Mouse (Mus musculus) adrenal gland, postnatal 10 days (tissue): ENCODE measurements around the gene Kcnip1. TPM values are rescaled to one million over a fixed set of nuclear protein-coding genes. Genes with fewer than 3 reads are reported as not detected.

Experiments
- DNase-seq: peaks from one replicate; pipeline ENCODE4 v3.0.0; 2021; ENCODE audit warnings: mixed read lengths
- total RNA-seq, 2 experiments: library from RNA; stranded (reverse); gene quantifications; 2 replicates each; pipeline ENCODE4 v1.2.3; 2021

Kcnip1 gene
- total RNA-seq, 2 experiments from 2014 or later = 3.9 to 4.8 TPM

DNA sequence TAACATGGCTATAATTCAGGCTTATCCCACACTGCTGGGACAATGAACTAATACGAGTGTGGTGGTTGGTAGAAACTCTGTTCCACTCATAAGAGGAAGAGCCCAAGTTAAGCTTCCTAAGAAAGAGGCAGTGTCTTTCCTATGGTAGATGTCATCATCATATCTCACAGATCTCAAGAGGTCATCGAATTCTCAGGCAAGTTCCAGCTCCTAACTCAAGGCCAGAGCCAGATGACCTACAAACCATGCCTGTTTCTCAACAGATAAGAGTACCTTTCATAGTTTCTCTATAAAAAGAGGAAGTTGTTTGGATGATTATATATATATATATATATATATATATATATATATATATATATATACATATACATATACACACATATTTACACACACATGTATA, 6.4 kb downstream of the Kcnip1 start:
- no peak for DNase-seq

GRCm38 (mm10) chr11:33980146-33980545, 12.8 kb downstream of the Kcnip1 start:
- no peak for DNase-seq

- DNase-seq = no peak
Observed at GRCm38 (mm10) chr11:33975121-33975520, 17.8 kb downstream of the Kcnip1 start.

DNA sequence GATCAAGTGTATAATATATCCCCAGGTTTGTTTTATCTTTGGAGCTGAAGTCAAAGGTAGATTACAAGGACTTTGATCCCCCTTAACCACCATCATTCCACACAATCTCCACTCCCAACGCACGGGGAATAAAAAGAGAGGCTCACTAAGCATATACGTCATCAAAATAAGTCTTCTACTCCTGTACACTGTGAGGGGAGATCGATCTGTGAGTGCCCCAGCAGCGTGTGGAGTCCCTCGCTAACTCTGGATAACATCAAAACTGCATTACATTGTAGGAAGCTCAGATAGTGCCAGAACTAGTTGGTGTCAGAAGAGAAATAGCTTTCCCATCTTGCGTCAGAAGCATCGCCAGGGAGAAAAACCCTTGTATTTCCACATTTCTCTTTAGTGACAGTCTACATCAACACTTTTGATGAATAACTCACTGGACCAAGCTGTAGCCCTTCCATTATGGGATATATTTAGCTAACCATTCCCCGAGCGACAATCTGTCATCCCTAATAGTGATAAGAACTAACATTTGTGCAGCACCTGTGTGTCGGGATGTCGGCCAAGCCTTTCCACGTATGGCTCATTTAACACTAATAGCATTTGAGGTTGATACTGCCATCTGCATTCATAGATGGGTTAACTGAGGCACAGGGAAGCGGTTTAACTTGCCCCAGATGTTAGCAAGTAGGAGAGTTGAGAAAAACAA, 18.5 kb downstream of the Kcnip1 start:
- no peak for DNase-seq

- no peak for DNase-seq
Observed at GRCm38 (mm10) chr11:33972114-33972513, 20.8 kb downstream of the Kcnip1 start.

- DNase-seq = no peak
Observed at GRCm38 (mm10) chr11:33969199-33969598, 23.8 kb downstream of the Kcnip1 start.

DNA sequence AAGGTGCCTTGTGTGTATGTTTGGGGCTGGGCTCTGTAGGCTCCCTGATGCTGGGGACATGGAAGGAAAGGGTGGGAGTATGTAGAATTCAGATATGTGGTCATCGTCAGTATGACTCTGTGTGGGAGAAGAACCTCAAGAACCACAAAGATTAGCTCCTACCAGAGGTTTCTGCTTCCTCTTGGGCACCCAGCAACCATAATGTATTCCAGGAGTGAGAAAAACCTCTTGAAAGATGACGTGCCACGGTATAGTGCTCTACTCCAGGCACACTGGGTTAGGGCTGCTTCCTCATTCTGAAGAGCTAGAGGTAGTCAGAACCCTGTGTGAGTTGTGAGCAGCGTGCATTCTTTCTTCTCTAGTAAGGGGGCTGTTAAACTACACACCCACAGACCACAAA, 25.2 kb downstream of the Kcnip1 start:
- DNase-seq = no peak

DNA sequence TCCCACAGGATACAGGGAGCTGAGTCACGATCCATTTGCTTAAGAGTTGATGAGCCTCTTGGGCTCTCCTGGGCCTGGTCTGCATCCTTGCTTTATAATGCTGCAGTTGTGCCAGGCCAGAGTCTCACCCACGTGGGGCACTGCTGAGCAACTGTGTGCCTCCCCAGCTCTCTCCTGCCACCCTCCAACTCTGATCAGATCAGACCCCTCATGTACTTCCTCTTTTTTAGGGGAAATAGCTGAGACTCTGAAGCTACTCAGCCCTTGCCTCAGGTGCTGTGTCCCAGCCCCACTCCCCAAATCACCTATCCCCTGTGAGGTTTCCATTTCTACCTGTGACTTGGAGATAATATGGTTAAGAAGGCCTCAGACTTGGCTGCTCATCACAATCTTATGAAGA, 27.6 kb downstream of the Kcnip1 start:
- DNase-seq = no peak

GRCm38 (mm10) chr11:33962688-33963407, 30.1 kb downstream of the Kcnip1 start, which contains the start of gene Kcnmb1:
Kcnmb1 (plus strand) TSS chr11:33963013.
- no peak for DNase-seq

- DNase-seq = no peak
Observed at GRCm38 (mm10) chr11:33962178-33962577, 30.8 kb downstream of the Kcnip1 start.

- DNase-seq = peak; percentile 46
Observed at GRCm38 (mm10) chr11:33958713-33959112, 34.2 kb downstream of the Kcnip1 start.

DNA sequence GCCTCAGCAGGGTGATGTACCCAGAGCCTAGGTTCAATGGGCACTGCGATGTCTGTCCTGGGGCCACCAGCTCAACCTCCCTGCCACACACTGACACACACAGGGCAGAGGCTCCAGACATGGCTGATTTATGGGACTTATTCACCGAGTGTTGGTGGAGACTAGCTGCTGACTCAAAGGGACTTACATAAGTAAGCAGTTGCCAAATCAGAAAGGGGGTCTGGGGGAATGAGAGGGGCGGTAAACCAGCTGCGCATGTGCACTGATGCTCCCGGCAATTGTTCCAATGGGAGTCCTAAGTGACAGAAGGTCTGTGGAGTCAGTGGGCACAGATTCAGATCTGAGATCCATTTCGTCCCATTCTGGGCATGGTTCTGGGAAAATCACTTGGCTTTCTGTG, 35.4 kb downstream of the Kcnip1 start:
- DNase-seq = no peak

DNA sequence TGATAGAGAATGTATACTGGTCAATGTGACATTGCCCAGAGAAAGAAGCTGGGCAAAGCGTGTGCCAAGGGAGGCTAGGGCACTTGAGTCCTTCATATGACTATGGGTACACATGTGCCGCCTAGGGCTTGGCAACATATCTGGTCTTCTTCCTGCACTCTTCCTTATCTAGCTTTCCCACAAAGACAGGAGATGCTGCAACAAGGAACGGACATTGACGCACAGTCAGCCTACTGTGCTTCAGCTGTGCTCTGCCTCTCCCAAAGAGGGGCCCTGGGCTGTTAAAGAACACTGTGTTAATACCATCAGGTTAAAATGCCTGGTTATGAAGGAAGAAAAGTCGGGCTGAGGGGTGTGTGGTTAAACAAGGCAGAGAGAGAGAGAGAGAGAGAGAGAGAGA, 36.3 kb downstream of the Kcnip1 start:
- DNase-seq = no peak

GRCm38 (mm10) chr11:33955982-33956381, 37.0 kb downstream of the Kcnip1 start:
- no peak for DNase-seq

DNA sequence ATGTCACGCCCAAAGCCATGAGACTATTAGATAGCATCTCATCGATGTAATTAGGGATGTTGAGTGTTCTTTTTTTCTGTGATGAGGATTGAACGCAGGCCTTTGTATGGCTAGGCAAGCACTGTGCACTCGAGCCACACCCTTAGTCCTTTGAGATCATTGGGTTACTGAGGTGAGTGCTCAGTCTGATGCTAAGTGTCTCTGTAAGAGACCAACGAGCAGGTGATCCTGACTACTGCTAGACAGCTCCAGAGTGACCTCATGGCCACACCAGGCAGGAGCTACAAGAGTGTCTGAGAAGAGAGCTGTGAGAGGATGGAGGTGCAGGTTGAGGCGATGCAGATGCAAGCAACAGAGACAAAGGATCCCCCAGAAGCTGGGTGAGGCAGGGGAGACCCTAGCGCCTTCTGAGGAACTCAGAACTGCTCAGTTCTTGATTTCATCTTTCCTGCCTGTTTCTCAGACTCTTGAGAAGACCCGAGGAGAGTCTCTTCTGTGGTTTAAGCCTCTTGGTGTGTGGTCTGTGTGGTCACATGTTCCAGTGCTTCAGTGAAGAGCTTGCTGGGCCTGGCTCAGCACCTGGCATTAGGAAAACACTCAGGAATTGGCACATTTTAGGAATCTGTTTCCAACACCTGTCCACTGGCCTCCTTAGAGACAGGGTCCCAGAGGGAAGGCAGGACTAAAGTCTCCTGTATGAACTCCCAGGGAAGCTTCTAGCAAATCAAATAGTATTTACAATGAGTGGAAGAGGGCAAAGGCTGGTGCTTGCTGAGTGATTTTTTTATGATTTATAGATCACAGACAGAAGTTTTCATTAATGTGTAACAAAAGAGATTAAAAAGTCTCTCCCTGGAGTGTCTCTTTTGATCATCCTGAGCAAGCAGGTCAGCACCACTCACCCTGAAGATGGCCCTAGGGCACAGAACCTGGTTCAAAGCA, 41.0 kb downstream of the Kcnip1 start:
- DNase-seq = no peak

DNA sequence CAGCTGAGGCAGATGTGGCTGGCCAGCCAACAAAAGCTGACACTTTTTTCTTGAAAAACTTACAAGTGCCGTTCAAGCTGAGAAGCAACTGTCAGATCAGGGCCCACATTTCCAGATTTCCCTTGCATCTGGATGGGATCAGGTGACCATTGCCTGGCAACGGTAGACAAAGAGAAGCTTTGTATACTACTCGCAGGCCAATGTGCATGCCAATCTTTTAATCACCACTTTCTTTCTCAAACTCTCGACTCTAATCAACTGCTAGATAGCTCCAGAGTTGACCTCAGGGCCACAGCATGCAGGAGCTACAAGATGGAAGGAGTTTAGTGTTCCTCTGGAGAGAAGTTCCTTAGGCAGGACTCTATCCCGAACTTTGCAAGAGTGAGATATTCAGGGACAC, 41.8 kb downstream of the Kcnip1 start:
- no peak for DNase-seq

- DNase-seq = no peak
Observed at GRCm38 (mm10) chr11:33946501-33946900, 46.5 kb downstream of the Kcnip1 start.

- DNase-seq = no peak
Observed at GRCm38 (mm10) chr11:33944786-33945328, 48.1 kb downstream of the Kcnip1 start.

- DNase-seq = peak; percentile 25
Observed at GRCm38 (mm10) chr11:33944067-33944785, 48.7 kb downstream of the Kcnip1 start.

DNA sequence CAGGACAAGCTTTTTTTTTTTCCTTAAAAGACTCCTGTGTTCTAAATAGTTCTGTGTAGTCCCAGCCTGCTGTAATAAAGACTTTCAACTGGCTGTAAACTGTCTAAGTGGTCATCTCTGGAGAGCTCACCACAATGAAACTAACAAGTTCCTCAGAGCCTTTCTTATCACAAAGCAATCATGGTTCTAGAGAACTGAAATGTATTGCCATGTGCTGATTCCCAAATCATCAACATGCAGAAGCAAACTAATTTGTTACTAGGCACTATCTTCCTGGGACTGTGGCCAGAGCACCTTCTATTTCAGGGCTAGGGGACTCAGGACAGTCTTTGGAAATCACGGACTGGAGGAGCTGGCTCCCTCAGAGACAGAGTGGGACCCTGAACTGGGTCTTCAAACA, 49.4 kb downstream of the Kcnip1 start:
- DNase-seq = no peak

DNA sequence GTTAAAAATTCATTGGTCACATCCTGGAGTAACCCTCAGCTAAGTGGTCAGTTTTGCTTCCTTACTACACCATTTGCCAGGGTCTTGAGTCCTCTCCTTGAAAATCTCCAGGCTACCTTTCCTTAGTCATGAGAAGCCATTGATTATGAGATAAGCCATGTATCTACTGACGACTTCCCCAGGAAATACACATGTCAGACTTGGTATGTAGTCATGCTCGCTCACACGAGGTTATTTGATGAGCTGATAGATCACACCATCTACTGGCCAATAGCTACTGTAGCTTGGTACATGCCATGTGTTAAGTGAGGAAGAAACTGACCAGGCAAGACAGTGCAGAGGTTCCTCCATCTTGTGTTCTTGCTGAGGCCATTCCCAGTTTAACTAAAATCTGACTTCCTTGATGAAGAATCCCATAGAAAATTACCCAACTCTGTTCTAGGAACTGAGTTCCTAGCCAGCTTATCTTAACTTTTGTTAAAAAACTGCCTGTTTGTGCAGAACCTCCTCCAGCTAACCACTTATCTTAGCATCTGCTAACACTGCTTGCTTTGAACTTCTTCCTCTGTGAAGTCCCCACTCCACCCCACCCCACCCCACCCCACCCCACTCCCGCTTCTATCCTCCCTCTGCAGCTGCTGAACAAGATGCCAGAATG, 53.4 kb downstream of the Kcnip1 start:
- DNase-seq = no peak
